ENCODE assay signal across 13 mouse cellular contexts in the genomic region with DNA sequence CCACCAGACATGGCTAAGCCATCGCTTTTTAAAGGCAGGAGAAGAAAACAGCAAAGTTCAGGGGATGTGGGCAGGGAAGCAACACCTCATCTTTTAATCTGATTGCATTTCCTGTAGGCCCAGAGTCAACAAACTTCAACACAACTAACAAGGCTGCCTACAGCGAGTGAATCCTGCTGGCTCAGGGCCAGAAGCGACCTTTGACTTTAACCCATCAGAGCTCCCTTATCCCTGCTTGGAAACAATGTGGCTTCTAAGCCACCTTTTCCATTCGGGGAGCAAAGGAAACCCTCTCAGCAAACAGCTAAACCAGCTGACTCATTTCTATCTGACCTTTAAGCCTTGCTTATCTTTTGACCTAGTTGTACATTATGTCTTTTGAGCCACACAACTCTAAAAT. TPM values are rescaled to one million over a fixed set of nuclear protein-coding genes. Genes with fewer than 3 reads are reported as not detected.
DNase-seq lines count a peak whose midpoint lies in the region; ATAC-seq and TF ChIP-seq lines count a peak whose summit lies in the region.
"Had no signal": no experiment of that assay in that cellular context is flagged by ENCODE, and none has a peak within 500 bp of the region (broad histone marks: within the 10 kb centered on the region; RNA-seq: fewer than 3 reads in every experiment).

No protein-coding gene starts in this region.

- no peaks in the 10 kb centered on the region for H3K36me3 ChIP-seq in lung, embryonic 14.5 days (ENCODE audit: insufficient read depth)
- no peaks in the 10 kb centered on the region for H3K36me3 ChIP-seq in intestine, embryonic 15.5 days
- no peaks in the 10 kb centered on the region for H3K36me3 ChIP-seq in liver, embryonic 13.5 days
- no peaks in the 10 kb centered on the region for H3K36me3 ChIP-seq in forebrain, embryonic 15.5 days
- H3K36me3 ChIP-seq: heart, embryonic 10.5 days had no signal

- TF ChIP-seq CTCF in lung, embryonic 14.5 days (IDR thresholded peaks at IDR 0.05; ENCODE audit: low read depth) = no peak

- no peak for ATAC-seq in lung, embryonic 14.5 days (ENCODE audit: insufficient read depth)
- peak; percentile 74 for ATAC-seq in intestine, embryonic 15.5 days
- no peak for ATAC-seq in liver, embryonic 13.5 days (ENCODE audit: low read depth)
- ATAC-seq in forebrain, embryonic 15.5 days (replicated peaks) = no peak

- peak; percentile 48 for DNase-seq in lung, embryonic 14.5 days
- DNase-seq in lung, postnatal 25 days (ENCODE audit: low spot score) = no peak
- no peak for DNase-seq in liver, embryonic 13.5 days
- DNase-seq in yolk sac, embryonic 10.5 days (ENCODE audit: low spot score) = peak; percentile 88
- no peak for DNase-seq in spleen, postnatal 10 days (ENCODE audit: low spot score in 2 of 2)
- no peak for DNase-seq in heart, adult 9 months (ENCODE audit: low spot score in 2 of 2)
- DNase-seq: cerebellum, adult 2 months; embryo, embryonic 11 days; heart, postnatal 4 days; lung, adult 18-20 months had no signal

- 23% methylated on average over 4 of the region's 4 CpGs for WGBS in lung, embryonic 14.5 days
- 39% methylated on average over 4 of the region's 4 CpGs for WGBS in intestine, embryonic 15.5 days
- WGBS in liver, embryonic 13.5 days (ENCODE audit: insufficient replicate concordance) = 30% methylated on average over 4 of the region's 4 CpGs
- WGBS in forebrain, embryonic 15.5 days = 58% methylated on average over 4 of the region's 4 CpGs

- H3K4me3 ChIP-seq in lung, embryonic 14.5 days (ENCODE audit: low read depth, low read length) = no peak overlapping the region
- H3K4me3 ChIP-seq in intestine, embryonic 15.5 days (replicated peaks) = no peak overlapping the region
- no peak overlapping the region for H3K4me3 ChIP-seq in liver, embryonic 13.5 days (replicated peaks)
- no peak overlapping the region for H3K4me3 ChIP-seq in forebrain, embryonic 15.5 days
- H3K4me3 ChIP-seq: heart, embryonic 10.5 days had no signal

- H3K4me2 ChIP-seq in lung, embryonic 14.5 days = no peak overlapping the region
- no peak overlapping the region for H3K4me2 ChIP-seq in intestine, embryonic 15.5 days (replicated peaks)
- no peak overlapping the region for H3K4me2 ChIP-seq in liver, embryonic 13.5 days
- no peak overlapping the region for H3K4me2 ChIP-seq in forebrain, embryonic 15.5 days (replicated peaks)

- no peaks in the 10 kb centered on the region for H3K9me3 ChIP-seq in lung, embryonic 14.5 days (ENCODE audit: low read depth, low read length)
- H3K9me3 ChIP-seq in intestine, embryonic 15.5 days = no peaks in the 10 kb centered on the region; the same call in 1 of the 2 replicates
- H3K9me3 ChIP-seq in liver, embryonic 13.5 days (replicated peaks) = no peaks in the 10 kb centered on the region
- no peaks in the 10 kb centered on the region for H3K9me3 ChIP-seq in forebrain, embryonic 15.5 days
- H3K9me3 ChIP-seq: heart, embryonic 10.5 days had no signal

- no peak overlapping the region for H3K27ac ChIP-seq in lung, embryonic 14.5 days (ENCODE audit: low read depth)
- H3K27ac ChIP-seq in intestine, embryonic 15.5 days = peak overlapping the region; percentile 78
- peak overlapping the region; percentile 72 for H3K27ac ChIP-seq in liver, embryonic 13.5 days
- no peak overlapping the region for H3K27ac ChIP-seq in forebrain, embryonic 15.5 days (replicated peaks)
- H3K27ac ChIP-seq: heart, embryonic 10.5 days had no signal

- no peaks in the 10 kb centered on the region for H3K4me1 ChIP-seq in lung, embryonic 14.5 days (ENCODE audit: insufficient read depth)
- peaks cover 11% of the 10 kb centered on the region for H3K4me1 ChIP-seq in intestine, embryonic 15.5 days (replicated peaks)
- peaks cover 48% of the 10 kb centered on the region for H3K4me1 ChIP-seq in liver, embryonic 13.5 days (replicated peaks)
- H3K4me1 ChIP-seq in forebrain, embryonic 15.5 days = no peaks in the 10 kb centered on the region

- H3K9ac ChIP-seq in lung, embryonic 14.5 days = no peak overlapping the region
- no peak overlapping the region for H3K9ac ChIP-seq in intestine, embryonic 15.5 days
- H3K9ac ChIP-seq in liver, embryonic 13.5 days = no peak overlapping the region
- H3K9ac ChIP-seq in forebrain, embryonic 15.5 days (replicated peaks) = no peak overlapping the region

- no peaks in the 10 kb centered on the region for H3K27me3 ChIP-seq in lung, embryonic 14.5 days (ENCODE audit: insufficient read depth, low read length)
- no peaks in the 10 kb centered on the region for H3K27me3 ChIP-seq in intestine, embryonic 15.5 days (replicated peaks)
- H3K27me3 ChIP-seq in liver, embryonic 13.5 days = no peaks in the 10 kb centered on the region
- no peaks in the 10 kb centered on the region for H3K27me3 ChIP-seq in forebrain, embryonic 15.5 days

RNA-seq across cellular contexts. Expression of a gene that starts 9.0 kb away (rescaled TPM):
- 30.1 and 32.1 TPM in 2 replicates for polyA plus RNA-seq in lung, embryonic 14.5 days (2014; fragmentation: Nextera tagmentation; extraction: Ambion mirVana)
- 53.1 and 54.8 TPM in 2 replicates for polyA plus RNA-seq in intestine, embryonic 15.5 days (2015; fragmentation: Nextera tagmentation; extraction: Ambion mirVana)
- polyA plus RNA-seq in liver, embryonic 13.5 days (2015; fragmentation: Nextera tagmentation; extraction: Ambion mirVana) = 30.8 and 31.7 TPM in 2 replicates
- polyA plus RNA-seq in forebrain, embryonic 15.5 days (2015; fragmentation: Nextera tagmentation; extraction: Ambion mirVana) = 78.2 and 78.5 TPM in 2 replicates

Comparison
In these comparisons a context has a peak if more than half of its experiments do, and no peak if none do; other contexts are left out.
1. DNase-seq: peak in lung, embryonic 14.5 days (single experiment) and yolk sac, embryonic 10.5 days (single experiment); none in lung, postnatal 25 days (single experiment), liver, embryonic 13.5 days (single experiment), spleen, postnatal 10 days (0 of 2) and heart, adult 9 months (0 of 2).
2. H3K27ac ChIP-seq: peak in intestine, embryonic 15.5 days (single experiment) and liver, embryonic 13.5 days (single experiment); none in lung, embryonic 14.5 days (single experiment) and forebrain, embryonic 15.5 days (single experiment).